Mouse (Mus musculus) lung, postnatal 36 days (tissue): ENCODE measurements around the gene Ccdc81.
A peak's percentile ranks its signal among the peaks of the same experiment; 100 is the strongest.

Experiments
- DNase-seq: peaks from one replicate; pipeline ENCODE4 v3.0.0; 2022; ENCODE audit warnings: mixed read lengths

Ccdc81 gene

DNA sequence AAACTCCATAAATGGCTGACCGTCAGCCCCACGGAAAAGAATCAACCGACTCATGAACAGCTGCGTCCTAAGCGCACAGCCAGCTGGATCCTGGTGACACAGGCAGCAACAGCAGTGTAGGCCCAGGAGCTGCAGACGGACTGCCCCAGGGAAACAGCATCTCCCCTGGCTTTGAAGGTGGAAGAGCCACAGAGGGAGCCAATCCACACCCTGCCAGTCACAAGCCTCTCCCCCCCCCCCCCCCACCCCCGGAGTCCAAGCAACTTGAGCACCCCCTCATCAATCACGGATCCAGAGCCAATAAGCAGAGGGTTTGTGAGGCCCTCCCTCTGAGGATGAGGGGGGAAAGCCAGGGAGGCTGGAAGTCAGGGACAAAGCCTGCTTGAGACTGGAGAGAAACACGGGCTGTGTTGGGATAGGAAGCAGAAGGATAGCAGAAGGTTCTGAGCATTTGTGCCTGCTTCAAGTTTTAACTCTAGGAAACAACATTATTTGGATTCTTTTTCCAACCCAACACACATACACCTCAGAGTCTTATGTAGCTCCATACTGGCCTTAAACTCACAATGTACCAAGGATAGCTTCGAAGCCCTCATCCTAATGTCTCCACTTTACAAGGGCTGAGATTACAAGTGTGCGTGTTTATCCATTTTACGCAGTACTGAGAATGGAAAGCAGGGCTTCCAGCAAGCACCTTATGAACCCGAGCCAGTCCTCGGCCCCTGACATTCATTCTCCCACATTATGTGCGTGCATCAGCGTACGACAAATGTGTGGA, 46.8 kb downstream of the Ccdc81 start:
- DNase-seq: no peak

DNA sequence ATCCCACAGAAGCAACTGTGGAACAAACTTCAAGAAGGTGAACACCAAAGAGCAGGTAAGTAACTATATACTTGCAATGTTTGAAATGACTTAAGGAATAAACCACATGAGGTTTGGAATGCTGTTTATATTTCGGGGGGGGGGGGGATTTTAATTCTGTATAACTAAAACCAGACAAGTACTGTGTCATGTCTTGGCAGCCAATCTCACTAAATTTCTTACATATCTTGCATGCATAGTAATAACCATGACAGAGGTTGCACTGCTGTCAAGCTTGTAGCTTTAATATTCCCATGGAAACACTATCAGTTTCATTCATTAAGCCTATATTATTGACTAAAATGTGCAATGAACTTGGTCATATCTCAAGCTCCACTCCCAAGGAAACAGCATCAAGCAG, 48.2 kb downstream of the Ccdc81 start:
- no peak for DNase-seq

DNA sequence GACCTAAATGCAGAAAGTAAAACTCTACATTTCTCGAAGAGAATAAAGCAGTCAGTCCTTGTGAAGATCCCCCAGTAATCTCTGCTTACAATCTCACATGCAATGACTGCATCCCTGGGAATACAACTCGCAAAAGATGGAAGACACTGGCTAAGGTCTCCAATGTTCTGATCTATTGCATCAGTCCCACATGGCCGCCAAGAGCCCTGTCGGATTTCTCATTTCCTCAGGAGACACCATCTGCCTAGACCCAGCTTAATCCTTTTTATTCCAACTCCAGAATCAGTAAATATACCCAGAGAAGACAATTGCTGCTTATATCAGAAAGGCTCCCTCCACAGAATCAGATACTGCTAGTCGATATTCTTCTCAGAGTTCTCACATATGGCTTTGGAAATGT, 50.3 kb downstream of the Ccdc81 start:
- no peak for DNase-seq

DNA sequence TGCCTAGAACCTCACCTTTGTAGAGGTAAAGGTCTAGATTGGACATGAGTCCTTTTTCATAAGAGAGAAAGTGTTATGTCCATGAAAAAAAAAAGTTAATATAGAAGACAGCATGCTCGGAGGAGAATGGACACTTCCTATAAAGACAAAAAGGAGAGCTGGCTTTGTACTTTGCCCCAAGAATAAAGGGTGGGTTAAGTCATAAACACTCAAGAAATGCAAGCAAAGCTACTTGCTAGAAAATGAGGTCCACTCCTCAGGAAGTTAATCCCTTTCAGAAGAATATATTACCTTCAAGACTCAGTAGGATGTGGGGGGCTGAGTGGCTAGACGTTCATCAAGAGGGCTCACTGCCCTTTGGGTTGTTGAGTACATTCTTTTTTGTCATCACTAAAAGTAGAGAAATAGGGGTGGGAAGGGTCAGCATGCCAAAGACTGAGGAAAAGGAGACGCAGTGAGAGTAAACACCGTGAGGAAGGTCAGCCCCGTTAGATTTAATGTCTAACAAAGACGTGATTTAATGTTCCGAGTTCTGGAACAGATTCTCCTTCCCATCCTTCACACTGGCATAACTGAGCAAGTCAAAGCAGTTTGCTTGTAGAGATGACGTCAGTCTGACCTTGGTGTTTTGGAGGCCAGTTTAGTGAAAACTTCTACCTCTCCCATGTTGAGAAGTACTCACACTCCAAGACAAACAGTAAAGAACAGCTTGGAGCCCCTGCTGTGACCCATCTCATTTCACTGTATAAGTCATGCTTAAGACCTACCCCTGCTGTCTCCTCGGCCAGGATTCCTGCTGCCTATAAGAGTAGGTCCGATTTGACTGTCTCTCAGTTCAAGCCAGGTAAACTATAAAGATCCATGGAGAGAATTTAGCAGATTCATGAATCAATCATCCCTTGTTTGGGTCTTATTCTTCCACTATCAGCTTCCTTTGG, 51.0 kb downstream of the Ccdc81 start:
- no peak for DNase-seq

DNA sequence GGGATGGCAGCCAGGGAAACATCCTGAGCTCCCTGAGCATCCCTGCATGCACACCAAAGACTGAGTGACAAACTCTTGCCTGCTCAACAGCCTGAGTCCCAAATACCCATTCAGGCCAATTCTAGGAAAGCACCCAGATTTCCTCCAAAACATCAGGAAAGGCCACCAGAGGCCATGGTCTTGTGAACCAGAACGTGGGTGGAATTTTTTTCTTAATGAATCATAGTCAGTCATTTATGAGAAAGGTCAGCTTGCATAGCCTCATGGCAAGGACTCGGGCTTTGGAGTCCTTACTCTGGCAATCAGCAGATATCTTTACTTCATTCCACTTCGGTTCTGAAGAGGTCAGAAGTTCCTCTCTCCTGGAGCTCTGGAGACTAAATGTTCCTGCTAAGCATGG, 52.9 kb downstream of the Ccdc81 start:
- no peak for DNase-seq

DNA sequence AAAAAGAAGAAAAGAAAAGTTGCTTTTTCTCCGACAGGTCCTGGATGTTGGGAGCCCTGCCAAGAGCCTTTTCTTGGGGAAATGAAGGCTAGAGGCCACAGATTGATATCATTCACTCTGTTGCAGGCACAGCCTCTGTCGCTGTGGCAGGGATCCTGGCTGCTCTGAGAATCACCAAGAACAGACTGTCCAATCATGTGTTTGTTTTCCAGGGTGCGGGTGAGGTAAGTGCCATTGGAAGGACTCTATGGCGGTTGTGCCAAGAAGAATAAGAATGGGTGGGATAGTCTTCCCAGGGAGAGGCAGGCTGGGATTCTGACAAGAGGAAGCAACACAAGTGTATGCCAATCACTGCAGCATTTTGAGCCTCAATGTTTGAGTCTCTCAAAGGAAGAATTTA, 57.8 kb downstream of the Ccdc81 start:
- peak; percentile 49 for DNase-seq

DNA sequence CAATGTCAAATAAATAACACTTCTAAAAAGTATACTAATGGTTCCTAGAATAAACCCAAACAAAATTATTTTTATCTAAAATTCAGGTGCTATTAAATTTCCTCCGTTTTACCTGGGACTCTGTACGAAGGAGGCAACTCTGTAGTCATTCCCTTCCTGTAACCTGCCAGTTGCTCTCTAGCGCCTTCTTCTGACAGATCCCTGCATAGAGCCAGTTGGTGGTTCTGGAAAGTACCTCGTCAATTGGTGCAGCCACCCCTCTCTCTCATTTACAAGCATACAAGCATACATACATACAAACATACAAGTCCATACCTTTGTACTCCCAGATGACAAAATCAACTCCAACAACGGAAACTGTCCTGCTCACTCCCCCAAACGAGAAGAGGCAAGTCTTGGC, 59.9 kb downstream of the Ccdc81 start:
- peak; percentile 64 for DNase-seq

DNA sequence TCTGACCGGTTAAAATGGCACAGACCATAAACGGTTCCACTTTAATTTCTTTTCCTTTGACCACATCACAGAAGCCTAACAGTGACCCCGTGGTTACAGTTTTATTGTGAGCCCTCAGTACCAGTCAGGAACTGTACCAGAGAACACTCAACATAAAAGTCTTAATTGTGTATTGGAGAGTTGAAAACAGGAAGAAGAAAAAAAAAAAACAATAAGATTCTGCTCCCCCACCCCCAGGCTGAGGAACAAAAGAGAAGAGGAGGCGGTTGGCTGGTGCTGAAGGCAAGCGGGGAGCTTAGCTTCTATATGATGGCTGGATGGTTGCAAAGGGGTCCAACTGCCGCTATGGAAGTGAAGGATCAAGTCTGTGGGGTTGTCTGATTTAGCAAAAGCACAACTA, 60.3 kb downstream of the Ccdc81 start:
- no peak for DNase-seq

DNA sequence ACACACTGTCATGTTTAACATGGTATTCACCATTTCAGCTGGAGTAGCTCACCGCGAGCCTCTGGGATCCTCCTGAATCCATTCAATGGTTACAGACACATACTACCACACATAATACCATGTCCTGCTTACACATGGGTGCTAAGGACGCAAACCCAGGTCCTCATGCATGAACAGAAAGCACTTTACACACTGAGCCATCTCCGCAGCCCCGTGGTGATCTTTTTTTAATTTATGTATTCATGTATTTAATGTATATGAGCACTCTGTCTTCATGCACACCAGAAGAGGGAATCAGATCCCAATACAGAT, 61.1 kb downstream of the Ccdc81 start:
- DNase-seq: no peak

DNA sequence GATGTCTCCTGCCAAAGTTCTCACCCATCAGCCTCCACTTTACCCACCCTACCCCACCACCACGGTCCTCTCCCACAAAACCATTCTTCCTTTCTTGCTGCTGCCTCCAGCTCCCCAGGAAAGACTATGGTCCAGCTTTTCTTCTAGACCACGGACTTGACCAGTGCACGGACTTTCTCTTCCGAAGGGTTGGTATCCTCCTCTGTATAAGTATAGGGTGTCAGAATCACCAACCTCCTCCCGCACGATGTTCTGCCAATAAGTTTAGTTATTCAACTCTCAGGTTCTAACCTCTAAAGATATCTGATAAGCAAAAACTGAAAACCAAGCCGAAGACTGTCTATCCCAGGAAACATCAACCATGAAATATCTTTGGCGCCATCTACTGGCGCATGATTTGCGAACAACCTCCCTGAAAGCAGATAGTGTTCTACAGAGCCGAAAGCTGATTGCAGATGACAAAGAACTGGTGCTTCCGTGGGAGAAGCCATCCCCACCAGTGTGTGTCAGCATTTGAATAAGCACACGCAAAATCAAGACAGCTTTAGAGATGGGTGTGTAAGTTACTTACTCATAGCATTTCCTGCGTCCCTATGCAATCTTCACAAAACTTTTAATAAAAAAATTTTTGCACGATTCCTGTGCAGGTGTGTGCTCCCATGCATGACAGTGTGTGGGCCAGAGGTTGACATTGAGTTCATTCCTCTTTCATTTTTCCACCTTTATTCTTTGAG, 61.6 kb downstream of the Ccdc81 start:
- DNase-seq: peak; percentile 96

DNA sequence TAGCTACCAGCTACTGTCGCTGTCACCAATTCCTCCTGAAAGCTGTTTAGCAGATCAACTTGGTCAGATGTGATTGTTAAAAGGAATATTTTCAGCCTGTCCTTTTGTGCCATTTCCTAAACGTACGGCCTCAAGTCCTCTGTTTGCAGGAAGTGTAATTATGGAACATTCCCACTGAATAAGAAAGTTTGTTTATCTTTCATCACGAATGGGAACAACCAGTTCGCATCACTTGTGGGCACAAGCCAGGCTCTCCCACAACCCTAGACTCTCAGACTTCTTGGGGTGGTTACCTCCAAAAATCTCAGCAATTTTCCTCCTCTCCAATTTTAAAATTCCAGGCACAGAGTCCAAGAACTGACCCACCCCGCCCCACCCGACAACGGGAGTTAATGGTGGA, 63.7 kb downstream of the Ccdc81 start:
- peak; percentile 50 for DNase-seq

DNA sequence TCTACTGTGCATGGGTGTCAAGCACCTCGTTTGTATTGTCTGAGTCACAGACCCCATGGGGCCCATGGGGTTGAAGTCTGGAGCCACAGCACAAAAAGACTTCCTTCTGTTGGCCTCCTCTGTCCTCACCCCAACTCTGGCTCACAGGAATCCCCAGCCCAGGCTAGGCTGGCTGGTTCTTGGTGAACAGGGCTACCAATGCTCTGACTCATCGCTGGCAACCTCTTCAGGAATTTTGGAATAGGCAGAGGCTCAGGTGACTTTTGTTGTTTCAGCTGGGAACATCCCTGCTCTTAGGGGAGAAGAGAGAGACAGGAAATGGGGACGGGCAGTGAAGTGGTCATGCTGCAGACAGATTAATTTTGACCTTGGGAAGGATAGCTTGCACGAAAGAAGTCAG, 65.6 kb downstream of the Ccdc81 start:
- DNase-seq: peak; percentile 33

DNA sequence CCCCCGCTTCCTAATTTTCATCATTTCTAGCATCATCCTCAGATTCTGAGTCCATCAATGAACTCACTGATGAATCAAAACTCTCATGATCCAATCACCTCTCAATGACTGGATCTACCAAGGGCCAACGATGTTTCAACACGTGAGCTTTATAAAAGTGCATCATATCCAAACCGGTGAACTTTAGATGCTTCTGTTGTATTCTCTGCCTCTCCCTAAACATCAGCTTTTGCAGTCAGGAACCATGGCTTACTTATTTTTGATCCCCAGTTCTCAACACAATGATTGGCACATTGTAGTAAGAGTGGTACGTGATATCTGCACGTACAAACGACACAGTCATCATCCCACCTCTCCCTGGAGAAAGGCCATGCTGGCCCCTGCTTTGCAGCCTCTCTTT, 66.8 kb downstream of the Ccdc81 start:
- DNase-seq: no peak

DNA sequence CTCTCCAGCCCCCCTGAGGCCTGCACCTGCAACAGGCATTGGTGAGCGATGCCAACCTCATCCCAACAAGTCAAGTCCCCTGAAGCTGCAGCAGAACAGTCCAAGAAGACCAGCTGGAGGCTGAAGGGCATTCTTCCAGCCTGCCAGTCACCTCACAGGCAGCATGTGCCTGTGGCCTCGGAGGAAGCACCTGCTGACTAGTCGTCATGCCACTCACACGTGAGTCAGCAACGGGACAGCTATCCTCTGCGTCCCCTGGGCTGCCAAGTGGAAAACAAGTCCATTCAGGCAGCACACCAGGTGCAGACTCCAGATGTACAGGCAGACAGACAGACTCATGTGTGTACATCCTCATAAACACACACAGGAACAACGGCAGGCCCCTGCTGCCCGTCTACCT, 67.9 kb downstream of the Ccdc81 start:
- DNase-seq: no peak

DNA sequence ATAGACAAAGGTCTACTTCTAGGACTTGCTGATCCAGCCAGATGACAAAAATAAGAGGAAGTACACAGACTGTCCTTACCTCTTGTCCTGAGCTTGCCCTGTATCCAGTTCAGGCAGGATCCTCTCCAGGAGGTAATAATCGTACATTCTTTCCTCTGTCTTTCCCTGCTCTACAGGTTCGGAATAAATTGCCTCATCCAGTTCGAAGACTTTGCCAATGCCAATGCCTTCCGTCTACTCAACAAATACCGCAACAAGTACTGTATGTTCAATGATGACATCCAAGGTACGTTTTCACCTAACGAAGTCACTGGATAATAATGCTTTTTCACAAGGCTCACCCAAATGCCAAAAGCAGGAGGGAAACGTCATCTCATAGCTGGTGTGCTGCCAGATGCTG, 69.9 kb downstream of the Ccdc81 start:
- DNase-seq: no peak

DNA sequence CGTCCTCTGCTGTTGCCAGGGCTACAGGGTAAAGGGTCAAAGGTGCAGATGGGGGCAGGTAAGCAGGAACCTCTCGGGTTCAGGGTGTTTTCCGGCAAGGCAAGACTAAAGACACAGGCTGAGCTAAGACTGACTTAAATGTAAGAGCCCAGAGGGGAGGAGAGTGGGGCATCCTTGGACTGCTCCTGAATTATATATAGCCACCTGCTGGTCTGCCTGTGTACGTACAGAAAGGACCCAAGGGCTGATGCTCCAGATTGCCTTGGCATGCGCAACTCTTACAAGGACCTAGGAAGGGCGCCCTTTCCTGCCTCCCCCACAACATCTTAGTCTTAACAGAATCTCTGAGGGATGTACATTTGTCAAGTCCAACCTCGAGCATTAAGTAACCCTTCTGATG, 74.2 kb downstream of the Ccdc81 start:
- DNase-seq: peak; percentile 71

DNA sequence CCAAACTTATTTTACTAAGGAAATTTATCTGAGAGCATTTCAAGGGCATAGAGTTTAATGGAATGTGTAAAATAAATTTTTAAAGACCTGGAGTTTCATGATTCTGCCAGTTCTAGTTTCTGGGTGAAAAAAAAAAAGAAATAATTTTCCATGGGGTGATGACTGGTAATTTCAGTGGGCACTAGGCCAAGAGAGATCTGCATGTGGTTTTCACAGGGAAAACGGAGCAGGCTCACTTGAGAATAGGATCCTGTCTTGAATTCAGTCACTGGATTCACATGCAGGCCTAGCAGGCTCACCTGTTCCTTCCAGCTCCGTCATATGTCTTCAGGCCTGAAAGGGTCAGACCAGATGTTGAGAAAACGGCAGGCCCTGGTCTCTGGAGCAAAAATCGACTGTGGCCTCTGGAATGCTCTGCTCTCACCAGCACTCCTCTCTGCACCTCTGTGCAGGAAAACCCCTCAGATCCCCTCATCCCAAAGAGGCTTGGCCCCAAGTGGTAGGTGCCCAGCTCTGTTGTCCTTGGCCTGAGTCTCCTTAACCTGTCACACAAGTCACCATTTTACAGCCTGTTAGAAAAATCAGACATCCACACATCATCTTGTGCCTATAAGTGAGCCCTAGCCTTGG, 74.9 kb downstream of the Ccdc81 start:
- DNase-seq: no peak
